Mouse (Mus musculus) ovary, postnatal 14 days (tissue): ENCODE results near the gene Sdhaf1.

Experiments used
- DNase-seq: peaks from one replicate; pipeline ENCODE4 v3.0.0; 2022; ENCODE audit warnings: low spot score

Sdhaf1 gene

DNA sequence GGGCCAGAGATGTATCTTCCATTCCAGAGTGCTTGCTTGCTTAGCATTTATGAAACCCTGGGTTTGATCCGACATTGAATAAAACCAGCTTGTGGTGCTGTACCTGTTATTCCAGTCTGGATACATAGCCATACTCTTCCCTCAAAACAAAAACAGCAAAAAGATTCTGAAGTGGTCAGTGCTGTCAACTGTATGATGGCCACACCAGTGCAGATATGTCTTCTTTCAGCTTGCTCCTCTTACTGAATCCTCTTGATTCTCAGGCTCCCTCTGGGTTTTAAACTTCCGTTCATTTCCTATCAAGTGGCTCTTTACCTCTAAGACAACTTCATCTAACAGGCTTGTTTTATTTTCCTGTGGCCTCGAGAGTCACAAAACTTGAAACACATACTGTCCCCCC is at the start of gene Sdhaf1:
Gene Sdhaf1 (minus strand): TSS at position 101 of the 400 bp plus-strand sequence.
- DNase-seq: no peak

- DNase-seq: no peak
These were observed 43.8 kb upstream of the Sdhaf1 start for GRCm38 (mm10) chr7:30367466-30367865.

DNA sequence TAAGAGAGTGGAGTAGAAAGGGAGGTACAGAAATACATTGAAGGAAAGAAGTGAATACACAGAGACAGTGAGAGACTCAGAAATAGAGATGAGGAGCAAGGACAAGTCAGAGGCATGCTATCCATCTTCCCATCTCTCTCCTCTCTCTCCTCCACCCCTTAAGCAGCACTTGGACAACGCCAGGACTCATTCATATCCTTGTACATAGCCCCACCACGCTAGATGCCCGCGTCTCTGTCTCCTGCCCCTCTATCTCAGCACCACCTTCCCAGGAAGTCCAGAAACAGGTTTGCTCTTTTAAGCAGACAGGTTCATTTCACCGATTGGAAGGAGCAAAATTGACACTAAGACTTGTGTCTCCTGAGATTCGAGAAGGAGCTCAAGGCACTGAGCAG is 39.6 kb upstream of the Sdhaf1 start:
- DNase-seq: no peak

GRCm38 (mm10) chr7:30362652-30363343 is 39.1 kb upstream of the Sdhaf1 start, which contains the start of gene Lrfn3:
Gene Lrfn3, minus strand, starts transcription at chr7:30362772.
- DNase-seq: no peak

DNA sequence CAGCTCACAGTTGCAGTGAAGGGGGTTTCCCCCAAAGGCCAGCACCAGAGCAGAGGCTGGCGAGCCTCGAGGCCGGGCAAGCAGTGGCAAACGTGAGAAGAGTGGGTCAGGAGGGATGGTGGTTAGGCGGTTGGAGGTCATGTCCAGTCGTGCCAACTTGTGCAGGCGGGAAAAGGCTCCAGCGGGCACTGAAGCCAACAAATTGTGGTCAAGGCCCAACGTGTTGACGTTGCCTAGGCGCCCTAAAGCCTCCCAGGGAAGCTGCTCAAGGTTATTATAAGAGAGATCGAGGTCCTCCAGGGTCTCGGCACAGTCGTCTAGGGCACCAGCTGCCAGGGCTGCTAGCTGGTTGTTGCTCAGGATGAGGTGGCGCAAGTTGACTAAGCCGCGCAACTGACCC is 36.3 kb upstream of the Sdhaf1 start:
- no peak for DNase-seq

- DNase-seq: no peak
These were observed 35.7 kb upstream of the Sdhaf1 start for GRCm38 (mm10) chr7:30359276-30359865.

- no peak for DNase-seq
These were observed 34.9 kb upstream of the Sdhaf1 start for GRCm38 (mm10) chr7:30358378-30359186.

- DNase-seq: no peak
These were observed 30.4 kb upstream of the Sdhaf1 start for GRCm38 (mm10) chr7:30354059-30354458.

- DNase-seq: peak; percentile 68
These were observed 29.7 kb upstream of the Sdhaf1 start for GRCm38 (mm10) chr7:30353279-30353822.

DNA sequence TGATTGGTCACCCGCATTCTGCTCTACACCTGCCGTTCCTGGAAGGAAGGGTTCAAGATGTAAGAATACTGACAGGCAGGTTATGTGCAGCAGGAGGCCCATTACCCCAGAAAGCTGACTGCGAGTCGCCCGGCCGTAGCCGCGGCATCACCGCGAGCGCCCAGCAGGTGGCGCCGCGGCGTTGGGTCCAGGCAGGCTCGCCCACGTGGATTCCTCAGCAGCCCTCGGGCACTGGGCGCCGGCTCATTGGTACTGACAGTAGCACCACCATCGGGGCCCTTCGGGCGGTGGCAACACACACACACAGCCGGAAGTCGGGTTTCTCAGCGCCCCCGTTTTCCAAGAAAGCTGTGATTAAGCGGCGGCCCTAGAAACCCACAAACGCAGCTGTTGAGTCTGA is 24.1 kb upstream of the Sdhaf1 start:
- peak; percentile 51 for DNase-seq

DNA sequence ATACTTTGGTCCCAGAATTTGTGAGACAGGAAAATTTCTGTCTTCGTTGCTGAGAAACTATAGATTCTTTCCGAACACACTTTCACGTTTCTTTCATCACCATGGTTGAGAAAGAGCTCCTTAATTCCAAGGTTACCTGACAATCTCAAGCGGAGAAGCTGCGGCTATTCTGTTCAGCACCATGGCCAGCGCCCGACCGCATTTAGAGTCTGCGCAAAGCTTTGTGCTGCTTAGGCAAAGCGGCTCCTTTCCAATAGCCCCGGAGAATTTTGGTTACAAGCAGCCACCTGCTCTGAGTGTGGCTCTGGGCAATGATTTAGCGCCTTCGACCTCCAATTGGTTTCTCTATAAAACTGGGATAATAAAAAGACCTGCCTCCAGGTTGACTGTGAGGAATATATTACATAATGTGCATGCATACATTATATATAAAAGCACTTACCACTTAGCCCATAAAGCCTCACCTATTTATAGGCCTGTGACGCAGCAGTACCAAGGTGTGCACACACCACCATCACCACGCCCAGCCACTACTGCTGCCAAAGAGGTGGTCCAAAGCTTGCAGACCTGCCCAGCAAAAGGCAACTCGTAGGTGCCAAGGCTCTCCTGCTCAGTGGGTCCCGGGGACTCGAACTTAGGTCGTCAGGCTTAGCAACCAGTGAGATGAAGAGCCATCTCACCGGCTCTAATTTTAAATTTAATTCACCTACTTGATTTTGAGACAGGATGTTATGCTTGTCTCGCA is 23.1 kb upstream of the Sdhaf1 start:
- DNase-seq: peak; percentile 68

GRCm38 (mm10) chr7:30339432-30340109 is 15.9 kb upstream of the Sdhaf1 start:
- no peak for DNase-seq

DNA sequence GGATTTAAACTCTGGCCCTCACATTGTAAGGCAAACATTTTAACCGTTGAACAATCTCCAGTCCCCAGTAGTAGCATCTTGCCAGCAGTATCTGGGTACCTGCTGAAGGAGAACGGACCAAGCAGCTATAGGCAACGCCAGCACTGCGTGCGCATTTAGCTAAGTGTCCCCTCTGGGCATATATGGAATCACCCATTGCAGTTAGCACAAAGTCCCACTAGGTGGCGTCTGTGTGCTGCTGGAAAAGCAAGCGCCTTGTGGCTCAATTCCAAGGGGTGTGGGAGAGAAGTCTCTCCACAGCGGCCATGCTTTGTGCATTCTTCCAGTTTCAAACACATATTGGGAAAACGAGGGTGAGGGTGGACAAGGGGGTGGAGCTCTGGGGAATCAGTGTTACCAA is 12.7 kb upstream of the Sdhaf1 start:
- peak; percentile 87 for DNase-seq

GRCm38 (mm10) chr7:30335688-30336087 is 12.0 kb upstream of the Sdhaf1 start:
- DNase-seq: no peak

- DNase-seq: no peak
These were observed 10.9 kb upstream of the Sdhaf1 start for GRCm38 (mm10) chr7:30334563-30334962.

DNA sequence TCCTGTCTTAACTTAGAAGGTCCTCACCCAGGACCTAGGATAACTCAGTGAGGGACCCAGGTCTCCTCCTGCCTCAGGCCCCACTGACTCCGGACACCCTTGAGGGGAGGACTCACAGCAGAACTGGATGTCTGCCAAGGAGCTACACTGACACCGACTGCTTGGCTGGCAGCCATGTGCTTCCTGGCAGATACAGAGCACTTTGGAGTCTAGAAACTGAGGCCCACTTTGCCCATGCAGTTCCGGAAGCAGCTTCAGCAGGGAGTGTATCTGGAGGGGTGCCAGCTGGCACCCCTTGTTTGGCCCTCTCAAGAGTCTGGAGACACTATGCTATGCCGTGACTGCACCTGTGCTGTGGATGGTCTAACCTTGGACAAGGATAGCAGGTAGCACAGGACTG is 9.7 kb upstream of the Sdhaf1 start:
- DNase-seq: peak; percentile 44

DNA sequence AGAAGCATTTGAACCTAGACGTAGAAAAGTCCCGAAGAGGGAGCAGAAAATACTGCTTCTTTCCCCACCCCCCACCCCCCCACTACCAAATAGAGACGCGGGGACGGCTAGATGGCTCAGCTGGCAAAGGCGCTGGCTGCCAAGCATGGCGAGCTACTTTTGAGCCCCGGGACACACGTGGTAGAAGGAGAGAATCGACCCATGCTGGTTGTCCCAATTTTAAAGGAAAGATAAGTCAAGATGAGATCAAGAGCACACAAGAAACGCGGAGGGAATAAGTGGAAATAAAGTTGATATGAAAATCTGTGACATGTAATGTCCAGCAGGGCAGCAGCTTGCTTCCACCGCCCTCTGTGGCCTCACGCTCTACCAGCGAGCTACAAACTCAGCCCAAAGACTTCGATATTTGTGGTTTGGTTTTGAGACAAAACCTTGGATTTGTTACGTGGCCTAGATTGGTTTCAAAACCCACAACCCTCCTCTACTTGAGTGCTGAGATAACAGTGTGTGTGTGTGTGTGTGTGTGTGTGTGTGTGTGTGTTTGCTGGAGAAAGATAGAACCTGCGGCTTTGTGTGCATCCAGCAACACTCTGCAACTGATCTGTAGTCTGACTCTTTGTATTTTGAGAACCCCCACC is 9.0 kb upstream of the Sdhaf1 start:
- DNase-seq: no peak

- peak; percentile 62 for DNase-seq
These were observed 8.2 kb upstream of the Sdhaf1 start for GRCm38 (mm10) chr7:30331887-30332286.

DNA sequence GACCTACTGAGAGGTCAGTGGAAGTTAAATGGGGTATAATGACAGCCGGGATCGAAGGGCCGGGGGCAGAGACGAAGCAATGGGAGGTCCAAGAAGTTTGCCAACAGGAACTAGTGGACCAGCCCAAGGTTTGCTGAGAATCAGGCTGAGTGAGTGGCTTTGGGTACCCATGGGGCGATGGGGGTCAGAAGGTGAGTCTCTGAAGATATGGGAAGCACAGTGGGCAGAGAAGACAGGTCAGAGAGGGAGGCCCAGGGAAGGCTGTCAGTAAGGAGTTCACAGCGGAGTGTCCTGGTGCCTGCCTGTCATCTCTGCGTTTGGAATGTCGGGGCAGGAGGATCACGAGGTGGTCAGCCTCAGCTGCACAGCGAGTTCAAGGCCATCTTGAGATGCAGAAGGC is 4.7 kb upstream of the Sdhaf1 start:
- no peak for DNase-seq

GRCm38 (mm10) chr7:30327140-30327539 is 3.4 kb upstream of the Sdhaf1 start:
- no peak for DNase-seq

DNA sequence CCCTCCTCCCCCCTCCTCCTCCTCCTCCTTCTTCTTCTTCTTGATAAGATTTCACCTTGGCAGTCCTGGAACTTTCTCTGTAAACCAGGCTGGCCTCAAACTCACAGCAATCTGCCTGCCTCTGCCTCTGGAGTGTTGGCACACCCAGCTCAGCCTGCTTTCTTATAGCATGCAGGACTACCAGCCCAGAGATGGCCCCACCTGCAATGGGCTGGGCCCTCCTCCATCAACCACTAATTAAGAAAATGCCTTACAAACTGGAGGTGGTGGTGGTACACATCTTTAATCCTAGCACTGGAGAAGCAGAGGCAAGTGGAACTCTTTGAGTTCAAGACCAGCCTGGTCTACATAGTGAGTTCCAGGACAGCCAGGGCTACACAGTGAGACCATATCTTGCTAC is 2.7 kb upstream of the Sdhaf1 start:
- no peak for DNase-seq
